Mouse (Mus musculus) embryonic facial prominence, embryonic 11.5 days (tissue): ENCODE results near the gene Cbx2. TPM values are rescaled to one million over a fixed set of nuclear protein-coding genes. Genes with fewer than 3 reads are reported as not detected.
A peak's percentile ranks its signal among the peaks of the same experiment; 100 is the strongest.

Experiments used
- ATAC-seq: fragments of 200-750 bp; cut with Nextera tagmentation; replicated peaks from 2 replicates; pipeline ENCODE4 v1.8.0; 2017; ENCODE audit warnings: low read depth; ENCODE audit not compliant: insufficient number of reproducible peaks, low FRiP score, low TSS enrichment
- DNase-seq: peaks from one replicate; pipeline ENCODE4 v3.0.0-alpha.2; 2015; ENCODE audit warnings: low spot score
- H3K27ac ChIP-seq: fragments of 300-500 bp; sonication (generic); replicated peaks from 2 replicates; pipeline ENCODE4 v1.5.1; 2014; ENCODE audit warnings: mild to moderate bottlenecking, low read depth, low read length, control low read depth
- H3K27me3 ChIP-seq: fragments of 300-500 bp; sonication (generic); 2 replicates; pipeline ENCODE4 v1.6.1; 2014; ENCODE audit warnings: mild to moderate bottlenecking, low read length, moderate library complexity, mixed read lengths; ENCODE audit not compliant: control insufficient read depth, insufficient read depth
- H3K36me3 ChIP-seq: fragments of 300-500 bp; sonication (generic); replicated peaks from 2 replicates; pipeline ENCODE4 v1.6.1; 2014; ENCODE audit warnings: low read depth, mild to moderate bottlenecking, low read length, moderate library complexity, mixed read lengths; ENCODE audit not compliant: control insufficient read depth, insufficient read depth
- H3K4me1 ChIP-seq: fragments of 300-500 bp; sonication (generic); 2 replicates; pipeline ENCODE4 v1.6.1; 2014; ENCODE audit warnings: low read length, mixed read lengths; ENCODE audit not compliant: control insufficient read depth, insufficient read depth
- H3K4me2 ChIP-seq: fragments of 300-500 bp; sonication (generic); 2 replicates; pipeline ENCODE4 v1.6.1; 2014; ENCODE audit warnings: low read depth, mild to moderate bottlenecking, control low read depth, low read length, moderate library complexity
- H3K4me3 ChIP-seq: fragments of 300-500 bp; sonication (generic); 2 replicates; pipeline ENCODE4 v1.5.1; 2014; ENCODE audit warnings: low read depth, low read length, control low read depth
- H3K9ac ChIP-seq: fragments of 300-500 bp; sonication (generic); replicated peaks from 2 replicates; pipeline ENCODE4 v1.6.1; 2014; ENCODE audit warnings: mild to moderate bottlenecking, control low read depth, low read length
- H3K9me3 ChIP-seq: fragments of 300-500 bp; sonication (generic); replicated peaks from 2 replicates; pipeline ENCODE4 v1.6.1; 2016; ENCODE audit warnings: mild to moderate bottlenecking, low read length, inconsistent platforms, mixed read lengths; ENCODE audit not compliant: control insufficient read depth
- WGBS: fragments of 180-500 bp; shearing (Covaris S2); extraction: QIAGEN DNeasy Blood & Tissue Kit; methylation state at CpG from one replicate; pipeline ENCODE4 v1.1.7; 2014; 5-methylcytosine and 5-hydroxymethylcytosine counted together
- polyA plus RNA-seq: library from polyadenylated mRNA; unstranded; fragments of >200 nt; fragmentation: Nextera tagmentation; extraction: Ambion mirVana; gene quantifications from 2 replicates; pipeline ENCODE4 v1.2.1, GENCODE M21; 2014

Gene Cbx2
- polyA plus RNA-seq, 1 experiment from 2014 or later, result 87.1 TPM

DNA sequence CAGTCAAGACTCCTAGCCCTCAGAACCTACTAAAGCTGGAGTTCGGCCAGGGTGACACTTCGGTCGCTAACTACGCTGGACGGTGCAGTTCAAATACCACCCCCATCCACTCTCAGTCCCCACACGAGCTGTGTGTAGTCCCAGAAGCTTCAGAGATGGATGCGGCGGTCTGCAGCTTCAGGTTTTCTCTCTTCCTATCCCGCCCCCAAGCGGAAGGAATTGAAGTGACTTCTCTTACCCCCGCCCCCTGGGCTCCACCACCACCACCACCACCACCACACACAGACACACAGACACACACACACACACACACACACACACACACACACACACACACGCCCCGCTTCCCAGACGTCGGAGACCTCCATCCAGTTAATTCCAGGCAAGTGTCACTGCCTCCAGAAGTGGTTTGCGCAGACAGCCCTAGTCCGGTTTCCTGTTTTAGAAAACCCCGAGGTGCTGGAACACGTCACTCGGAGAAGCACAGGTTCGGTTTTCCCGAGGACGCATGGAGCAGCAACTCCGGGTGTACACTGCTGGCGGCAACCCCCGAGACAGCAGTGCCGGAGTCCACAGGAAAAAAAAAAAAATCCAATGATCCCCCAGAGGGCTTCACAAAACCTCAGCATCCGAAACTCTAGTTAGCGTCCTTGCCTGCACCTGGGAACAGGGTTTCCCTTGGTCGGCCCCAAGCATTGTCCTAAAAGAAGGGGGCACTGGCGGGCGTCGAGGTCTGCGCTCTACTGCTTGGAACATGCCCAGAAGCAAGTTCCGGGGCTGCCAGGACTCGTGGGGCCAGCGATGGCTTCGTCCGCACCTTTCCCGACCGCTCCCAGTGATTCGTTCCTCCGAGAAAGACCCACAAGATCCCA lies 24.7 kb downstream of the Cbx2 start:
- Histone ChIP-seq H3K36me3 (no peaks in the 10 kb centered on the region), H3K4me1 (peaks cover 4% of the 10 kb centered on the region), H3K9me3 (no peaks in the 10 kb centered on the region), H3K27me3 (peaks cover 74% of the 10 kb centered on the region), H3K4me2 (peak overlapping the region; percentile 60), H3K9ac (no peak overlapping the region), H3K4me3 (no peak overlapping the region; the same call in 1 of the 2 replicates), H3K27ac (no peak overlapping the region)
- ATAC-seq (no peak), DNase-seq (peak; percentile 77)
- WGBS, result under 1% methylated on average over 43 of the region's 43 CpGs

DNA sequence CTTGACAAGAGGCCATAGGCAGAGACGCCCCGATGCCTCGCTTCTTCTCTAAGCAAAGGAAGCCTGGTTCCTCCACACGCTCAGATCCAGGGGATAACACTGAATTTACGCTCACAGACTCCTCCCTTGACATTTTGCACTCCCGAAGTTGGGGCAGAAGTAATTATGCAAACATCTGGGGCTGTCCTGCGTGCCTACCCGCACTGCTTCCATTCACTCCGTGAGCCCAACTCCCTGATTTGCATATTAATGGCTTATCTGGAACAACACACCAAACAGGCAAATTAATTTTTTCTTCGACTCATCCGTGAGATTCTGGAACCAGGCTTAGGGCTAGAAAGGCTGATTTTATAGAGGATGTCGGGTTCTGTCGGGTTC lies 25.4 kb downstream of the Cbx2 start:
- no peak overlapping the region for H3K27ac ChIP-seq
- no peaks in the 10 kb centered on the region for H3K36me3 ChIP-seq
- no peak overlapping the region for H3K4me3 ChIP-seq
- ATAC-seq (no peak), DNase-seq (no peak)
- H3K4me1 ChIP-seq, result peaks cover 9% of the 10 kb centered on the region
- peaks cover 74% of the 10 kb centered on the region for H3K27me3 ChIP-seq
- no peaks in the 10 kb centered on the region for H3K9me3 ChIP-seq
- no peak overlapping the region for H3K4me2 ChIP-seq
- H3K9ac ChIP-seq, result no peak overlapping the region
- under 1% methylated on average over 13 of the region's 13 CpGs for WGBS

DNA sequence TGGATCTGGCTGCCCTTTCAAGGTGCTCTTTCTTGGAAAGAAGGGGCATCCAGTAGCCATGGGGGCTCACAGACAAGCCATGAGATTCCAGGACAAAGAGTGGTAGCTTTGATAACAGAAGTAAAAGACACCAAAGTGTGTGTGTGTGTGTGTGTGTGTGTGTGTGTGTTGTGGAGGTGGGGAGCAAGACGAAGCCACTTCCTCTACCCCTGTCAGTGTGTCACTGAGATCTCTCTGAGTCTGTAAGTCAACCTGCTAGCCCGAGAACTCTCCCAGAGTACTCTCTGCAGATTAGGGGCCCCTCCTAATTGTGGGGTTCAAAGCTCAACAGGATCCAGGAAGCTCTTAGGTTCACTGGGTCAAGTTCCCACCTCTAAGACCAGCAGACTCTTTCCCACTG lies 27.6 kb downstream of the Cbx2 start:
- H3K4me2 ChIP-seq, result no peak overlapping the region
- H3K4me1 ChIP-seq, result peaks cover 9% of the 10 kb centered on the region
- 0% methylated on average over 2 of the region's 2 CpGs for WGBS
- H3K36me3 ChIP-seq, result no peaks in the 10 kb centered on the region
- no peak for DNase-seq
- H3K27me3 ChIP-seq, result peaks cover 87% of the 10 kb centered on the region
- no peak overlapping the region for H3K27ac ChIP-seq
- H3K4me3 ChIP-seq, result no peak overlapping the region
- no peak overlapping the region for H3K9ac ChIP-seq
- no peak for ATAC-seq
- H3K9me3 ChIP-seq, result no peaks in the 10 kb centered on the region

DNA sequence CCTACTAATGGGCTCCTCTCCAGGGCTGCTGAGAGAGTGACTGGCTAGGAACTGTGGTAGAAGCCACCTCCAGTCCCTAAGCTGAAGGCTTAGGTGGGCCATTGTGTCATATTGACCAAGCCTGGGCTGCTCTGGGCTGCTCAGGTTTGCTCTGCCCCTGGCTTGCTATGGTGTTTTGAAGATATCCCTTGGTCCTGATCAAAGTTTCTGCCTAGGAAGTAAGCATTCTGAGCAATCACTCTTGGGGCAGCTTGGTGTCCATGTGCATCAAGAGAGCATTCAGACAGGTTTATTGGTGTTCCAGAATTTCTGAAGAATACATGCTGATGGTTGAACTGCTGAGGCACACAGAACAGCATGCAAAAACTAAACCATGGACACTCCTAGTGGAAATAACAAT lies 28.7 kb downstream of the Cbx2 start:
- Histone ChIP-seq H3K4me2 (no peak overlapping the region), H3K9ac (no peak overlapping the region), H3K9me3 (no peaks in the 10 kb centered on the region), H3K4me1 (peaks cover 9% of the 10 kb centered on the region), H3K4me3 (no peak overlapping the region), H3K27me3 (peaks cover 85% of the 10 kb centered on the region), H3K27ac (no peak overlapping the region), H3K36me3 (no peaks in the 10 kb centered on the region)
- DNase-seq (no peak), ATAC-seq (no peak)

DNA sequence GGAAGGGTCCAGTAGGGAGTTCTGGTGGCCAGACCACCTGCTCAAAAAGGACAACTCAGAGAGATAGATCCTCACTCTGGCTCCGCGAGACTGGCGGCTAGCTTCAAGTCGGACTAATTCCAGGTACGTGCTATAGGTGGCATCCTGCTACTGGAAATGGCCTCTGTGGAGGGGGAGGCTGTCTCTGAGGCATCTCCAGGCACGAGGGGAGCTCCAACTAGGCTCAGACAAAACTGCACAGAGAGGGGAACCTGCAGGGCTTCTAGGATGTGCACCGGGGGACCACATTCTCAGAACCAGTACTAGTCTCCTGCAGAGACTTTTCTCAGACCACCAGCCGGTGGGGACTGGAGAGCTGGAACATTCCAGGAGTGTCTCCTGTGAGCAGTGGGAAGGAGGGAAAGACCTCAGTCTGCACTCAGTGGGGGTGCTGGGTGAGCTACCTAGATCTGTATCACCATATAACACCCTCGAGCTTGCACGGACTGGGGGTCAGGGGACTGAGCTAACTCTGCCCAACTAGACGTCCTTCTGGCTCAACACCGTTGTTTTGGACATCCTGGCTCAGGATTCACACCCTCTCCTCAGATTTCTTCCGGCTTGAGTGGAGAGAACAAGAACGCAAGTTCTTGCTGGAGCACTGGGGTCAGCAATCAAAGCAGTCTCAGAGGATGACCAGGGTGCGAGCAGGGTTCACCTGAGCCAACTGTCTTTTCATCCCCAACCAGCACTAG lies 29.3 kb downstream of the Cbx2 start:
- H3K36me3 ChIP-seq, result no peaks in the 10 kb centered on the region
- ATAC-seq (no peak), DNase-seq (peak; percentile 71)
- 4% methylated on average over 15 of the region's 15 CpGs for WGBS
- no peak overlapping the region for H3K27ac ChIP-seq
- no peaks in the 10 kb centered on the region for H3K9me3 ChIP-seq
- no peak overlapping the region for H3K4me2 ChIP-seq
- H3K9ac ChIP-seq, result no peak overlapping the region; the same call in 1 of the 2 replicates
- peaks cover 79% of the 10 kb centered on the region for H3K27me3 ChIP-seq
- peaks cover 10% of the 10 kb centered on the region for H3K4me1 ChIP-seq
- no peak overlapping the region for H3K4me3 ChIP-seq

GRCm38 (mm10) chr11:119052661-119053256 lies 30.0 kb downstream of the Cbx2 start:
- 1% methylated on average over 13 of the region's 13 CpGs for WGBS
- Histone ChIP-seq H3K9ac (peak overlapping the region; percentile 52; the same call in 1 of the 2 replicates), H3K4me3 (peak overlapping the region; percentile 31), H3K9me3 (no peaks in the 10 kb centered on the region), H3K27ac (0 out of 2 replicates have a peak overlapping the region, but pooled peaks have one; percentile 28), H3K4me2 (peak overlapping the region; percentile 77), H3K36me3 (no peaks in the 10 kb centered on the region), H3K4me1 (peaks cover 12% of the 10 kb centered on the region), H3K27me3 (peaks cover 80% of the 10 kb centered on the region)
- peak; percentile 39 for ATAC-seq
- peak; percentile 78 for DNase-seq

DNA sequence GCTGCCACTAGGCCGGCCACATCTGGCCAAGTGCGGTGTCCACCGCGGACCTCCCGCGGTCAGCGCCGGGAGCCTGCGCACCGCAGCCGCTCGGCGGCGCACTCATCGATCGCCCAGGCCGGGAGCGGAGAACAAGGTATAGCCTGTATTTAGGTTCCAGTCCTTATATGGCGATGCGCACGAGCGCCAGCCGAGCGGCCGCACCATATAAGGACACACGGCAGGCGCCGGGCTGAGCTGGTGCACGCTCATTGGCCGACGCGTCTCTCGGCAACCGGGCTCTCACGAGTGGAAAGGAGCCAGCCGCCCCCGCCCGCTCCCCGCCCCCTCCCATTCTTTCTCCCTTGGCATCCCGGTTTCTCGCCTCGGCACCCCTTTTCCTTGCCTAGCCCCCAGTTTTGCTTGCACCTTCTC lies 30.5 kb downstream of the Cbx2 start:
- peak overlapping the region; percentile 77 for H3K4me2 ChIP-seq
- peak overlapping the region; percentile 31 for H3K4me3 ChIP-seq
- no peaks in the 10 kb centered on the region for H3K36me3 ChIP-seq
- no peaks in the 10 kb centered on the region for H3K9me3 ChIP-seq
- peak; percentile 91 for ATAC-seq
- H3K9ac ChIP-seq, result peak overlapping the region; percentile 52
- H3K27me3 ChIP-seq, result peaks cover 80% of the 10 kb centered on the region
- WGBS, result under 1% methylated on average over 41 of the region's 42 CpGs
- H3K27ac ChIP-seq, result 0 out of 2 replicates have a peak overlapping the region, but pooled peaks have one; percentile 28
- H3K4me1 ChIP-seq, result peaks cover 12% of the 10 kb centered on the region
- peak; percentile 96 for DNase-seq
